Mouse (Mus musculus): ENCODE measurements around the gene Cpne5.
A peak's percentile ranks its signal among the peaks of the same experiment; 100 is the strongest.
"Not testable (repeated sequence)": the region's sequence is repeated elsewhere in the genome, so short reads cannot be mapped to it uniquely, and the experiment has no call there.

Gene Cpne5

GRCm38 (mm10) chr17:29257001-29257511 is 19.1 kb upstream of the Cpne5 start:
- DNase-seq (ENCODE audit: low spot score) = no peak

GRCm38 (mm10) chr17:29256507-29256906 is 18.5 kb upstream of the Cpne5 start:
- DNase-seq (ENCODE audit: low spot score) = no peak

- not testable (repeated sequence) for DNase-seq (ENCODE audit: low spot score)
Measured at GRCm38 (mm10) chr17:29254784-29255183, 16.8 kb upstream of the Cpne5 start.

- DNase-seq (ENCODE audit: low spot score) = no peak
Measured at GRCm38 (mm10) chr17:29253684-29254083, 15.7 kb upstream of the Cpne5 start.

- DNase-seq (ENCODE audit: low spot score) = no peak
Measured at GRCm38 (mm10) chr17:29253236-29253635, 15.3 kb upstream of the Cpne5 start.

GRCm38 (mm10) chr17:29251608-29252390 is 13.8 kb upstream of the Cpne5 start:
- DNase-seq (ENCODE audit: low spot score) = no peak

- not testable (repeated sequence) for DNase-seq (ENCODE audit: low spot score)
Measured at GRCm38 (mm10) chr17:29251006-29251405, 13.0 kb upstream of the Cpne5 start.

- no peak for DNase-seq (ENCODE audit: low spot score)
Measured at GRCm38 (mm10) chr17:29249512-29249911, 11.5 kb upstream of the Cpne5 start.

- DNase-seq (ENCODE audit: low spot score) = no peak
Measured at GRCm38 (mm10) chr17:29247881-29248280, 9.9 kb upstream of the Cpne5 start.

- DNase-seq (ENCODE audit: low spot score) = peak; percentile 50
Measured at GRCm38 (mm10) chr17:29246602-29247001, 8.6 kb upstream of the Cpne5 start.

- peak; percentile 40 for DNase-seq (ENCODE audit: low spot score)
Measured at GRCm38 (mm10) chr17:29245725-29246124, 7.8 kb upstream of the Cpne5 start.

GRCm38 (mm10) chr17:29244912-29245311 is 6.9 kb upstream of the Cpne5 start:
- DNase-seq (ENCODE audit: low spot score) = no peak

- no peak for DNase-seq (ENCODE audit: low spot score)
Measured at GRCm38 (mm10) chr17:29238421-29238945, 516 bp upstream of the Cpne5 start.

GRCm38 (mm10) chr17:29237267-29237771 is 648 bp downstream of the Cpne5 start:
- DNase-seq (ENCODE audit: low spot score) = no peak

- no peak for DNase-seq (ENCODE audit: low spot score)
Measured at GRCm38 (mm10) chr17:29236111-29236510, 1.9 kb downstream of the Cpne5 start.

- no peak for DNase-seq (ENCODE audit: low spot score)
Measured at GRCm38 (mm10) chr17:29231109-29231508, 6.9 kb downstream of the Cpne5 start.

- no peak for DNase-seq (ENCODE audit: low spot score)
Measured at GRCm38 (mm10) chr17:29220631-29221030, 17.3 kb downstream of the Cpne5 start.

GRCm38 (mm10) chr17:29218017-29218416 is 19.9 kb downstream of the Cpne5 start:
- no peak for DNase-seq (ENCODE audit: low spot score)

- no peak for DNase-seq (ENCODE audit: low spot score)
Measured at GRCm38 (mm10) chr17:29216078-29216477, 21.9 kb downstream of the Cpne5 start.

- DNase-seq (ENCODE audit: low spot score) = no peak
Measured at GRCm38 (mm10) chr17:29214655-29215054, 23.3 kb downstream of the Cpne5 start.

- DNase-seq (ENCODE audit: low spot score) = no peak
Measured at GRCm38 (mm10) chr17:29214193-29214456, 23.8 kb downstream of the Cpne5 start.

- no peak for DNase-seq (ENCODE audit: low spot score)
Measured at GRCm38 (mm10) chr17:29213381-29214192, 24.4 kb downstream of the Cpne5 start.

GRCm38 (mm10) chr17:29211836-29212235 is 26.1 kb downstream of the Cpne5 start:
- no peak for DNase-seq (ENCODE audit: low spot score)
